ENCODE assay signal across 16 mouse cellular contexts in genomic region chr3:79484286-79485063, GRCm38 (mm10).
DNase-seq lines count a peak whose midpoint lies in the region; ATAC-seq and TF ChIP-seq lines count a peak whose summit lies in the region.
"Had no signal": no experiment of that assay in that cellular context is flagged by ENCODE, and none has a peak within 500 bp of the region (broad histone marks: within the 10 kb centered on the region; RNA-seq: fewer than 3 reads in every experiment).

No protein-coding gene starts in this region.

- no peak overlapping the region for H3K9ac ChIP-seq in heart, adult 2 months (ENCODE audit: low read depth, low read length)
- no peak overlapping the region for H3K9ac ChIP-seq in liver, postnatal 0 days (replicated peaks)
- no peak overlapping the region for H3K9ac ChIP-seq in forebrain, postnatal 0 days
- H3K9ac ChIP-seq: embryonic facial prominence, embryonic 15.5 days; forebrain, embryonic 13.5 days; hindbrain, embryonic 12.5 days; liver, embryonic 13.5 days; midbrain, embryonic 12.5 days had no signal

- 61% methylated on average over 16 of the region's 16 CpGs for WGBS in heart, adult 2 months
- WGBS in liver, postnatal 0 days (ENCODE audit: insufficient replicate concordance) = 63% methylated on average over 16 of the region's 16 CpGs
- WGBS in forebrain, postnatal 0 days = 90% methylated on average over 16 of the region's 16 CpGs

- TF ChIP-seq EP300 in heart, adult 2 months (IDR thresholded peaks at IDR 0.05; ENCODE audit: insufficient read depth, low read depth, low read length) = no peak
- TF ChIP-seq EP300 in liver, postnatal 0 days (IDR thresholded peaks at IDR 0.05; ENCODE audit: low read depth) = no peak

- intact Hi-C loops in heart, adult 2 months (cut with DNase I) = no loop called here
- intact Hi-C loops in heart, postnatal 14 days (cut with DNase I) = no loop called here

- 0 out of 2 replicates have a peak, but pooled peaks have one; percentile 16 for TF ChIP-seq CTCF in heart, adult 2 months (IDR thresholded peaks at IDR 0.05)
- no peak for TF ChIP-seq CTCF in liver, postnatal 0 days (IDR thresholded peaks at IDR 0.05; ENCODE audit: low read depth)
- no peak for TF ChIP-seq CTCF in forebrain, postnatal 0 days (IDR thresholded peaks at IDR 0.05; ENCODE audit: low read depth)

- H3K27ac ChIP-seq in heart, adult 2 months = peak overlapping the region; percentile 67
- H3K27ac ChIP-seq in liver, postnatal 0 days (ENCODE audit: low read depth) = peak overlapping the region; percentile 11; the same call in 1 of the 2 replicates
- no peak overlapping the region for H3K27ac ChIP-seq in forebrain, postnatal 0 days (ENCODE audit: low read depth, low read length)
- H3K27ac ChIP-seq: embryonic facial prominence, embryonic 15.5 days; forebrain, embryonic 13.5 days; hindbrain, embryonic 12.5 days; liver, embryonic 13.5 days; midbrain, embryonic 12.5 days had no signal

- DNase-seq in heart, adult 2 months = peak in 1 of 2 experiments; percentile 20
- DNase-seq in heart, postnatal 14 days = no peak
- no peak for DNase-seq in liver, postnatal 0 days
- no peak for DNase-seq in liver
- peak; percentile 42 for DNase-seq in skeletal muscle tissue, adult 2 months (ENCODE audit: low read depth, low spot score)
- no peak for DNase-seq in forebrain, postnatal 0 days
- no peak for DNase-seq in embryo, embryonic 10 days (ENCODE audit: low spot score)
- DNase-seq: adrenal gland, postnatal 25 days; gastrocnemius, postnatal 10 days; liver, embryonic 13.5 days; right cerebral cortex, postnatal 4 days had no signal

- ATAC-seq in liver, postnatal 0 days = no peak
- ATAC-seq in hematopoietic stem cell, adult 5-6 weeks (replicated peaks in 1 of 2; ENCODE audit: insufficient read depth in 1 of 2, low FRiP score in 2 of 2, low TSS enrichment in 1 of 2, low read depth in 1 of 2, poor library complexity in 2 of 2, severe bottlenecking in 2 of 2) = peak; percentile 32 to 35; a peak in 1 of 4 replicates
- no peak for ATAC-seq in forebrain, postnatal 0 days
- ATAC-seq: forebrain, embryonic 13.5 days had no signal

- H3K4me1 ChIP-seq in heart, adult 2 months (ENCODE audit: control insufficient read depth, insufficient read depth, low read length) = peaks cover 6% of the 10 kb centered on the region
- H3K4me1 ChIP-seq in liver, postnatal 0 days (ENCODE audit: insufficient read depth) = no peaks in the 10 kb centered on the region
- no peaks in the 10 kb centered on the region for H3K4me1 ChIP-seq in forebrain, postnatal 0 days (ENCODE audit: insufficient read depth)
- H3K4me1 ChIP-seq: embryonic facial prominence, embryonic 15.5 days; forebrain, embryonic 13.5 days; hindbrain, embryonic 12.5 days; liver, embryonic 13.5 days; midbrain, embryonic 12.5 days had no signal

- no peaks in the 10 kb centered on the region for H3K9me3 ChIP-seq in liver, postnatal 0 days (ENCODE audit: low read length)
- no peaks in the 10 kb centered on the region for H3K9me3 ChIP-seq in forebrain, postnatal 0 days (ENCODE audit: low read length)
- H3K9me3 ChIP-seq: embryonic facial prominence, embryonic 15.5 days; liver, embryonic 13.5 days had no signal

- H3K27me3 ChIP-seq in heart, adult 2 months (ENCODE audit: control insufficient read depth, insufficient read depth, low read length) = no peaks in the 10 kb centered on the region
- no peaks in the 10 kb centered on the region for H3K27me3 ChIP-seq in liver, postnatal 0 days (ENCODE audit: insufficient read depth, low read length)
- no peaks in the 10 kb centered on the region for H3K27me3 ChIP-seq in forebrain, postnatal 0 days (ENCODE audit: insufficient read depth, low read length)
- H3K27me3 ChIP-seq: embryonic facial prominence, embryonic 15.5 days; forebrain, embryonic 13.5 days; hindbrain, embryonic 12.5 days; liver, embryonic 13.5 days; midbrain, embryonic 12.5 days had no signal

- no peaks in the 10 kb centered on the region for H3K36me3 ChIP-seq in heart, adult 2 months (ENCODE audit: control insufficient read depth, insufficient read depth, low read length)
- H3K36me3 ChIP-seq in liver, postnatal 0 days (replicated peaks; ENCODE audit: insufficient read depth, low read length) = peaks cover 53% of the 10 kb centered on the region
- peaks cover 60% of the 10 kb centered on the region for H3K36me3 ChIP-seq in forebrain, postnatal 0 days (ENCODE audit: insufficient read depth)

- TF ChIP-seq POLR2A in heart, adult 2 months (IDR thresholded peaks at IDR 0.05; ENCODE audit: insufficient read depth, low read depth, low read length) = no peak

- H3K4me2 ChIP-seq in liver, postnatal 0 days (ENCODE audit: low read depth, low read length) = no peak overlapping the region
- no peak overlapping the region for H3K4me2 ChIP-seq in forebrain, postnatal 0 days (ENCODE audit: low read depth)
- H3K4me2 ChIP-seq: embryonic facial prominence, embryonic 15.5 days; forebrain, embryonic 13.5 days; hindbrain, embryonic 12.5 days; liver, embryonic 13.5 days; midbrain, embryonic 12.5 days had no signal

- H3K4me3 ChIP-seq in heart, adult 2 months = no peak overlapping the region
- H3K4me3 ChIP-seq in liver, postnatal 0 days (ENCODE audit: low read depth, low read length) = no peak overlapping the region
- no peak overlapping the region for H3K4me3 ChIP-seq in forebrain, postnatal 0 days (ENCODE audit: low read depth, low read length)
- H3K4me3 ChIP-seq: embryonic facial prominence, embryonic 15.5 days; forebrain, embryonic 13.5 days; hindbrain, embryonic 12.5 days; liver, embryonic 13.5 days; midbrain, embryonic 12.5 days had no signal

- H3K79me2 ChIP-seq in heart, adult 2 months (replicated peaks; ENCODE audit: control insufficient read depth, insufficient read depth, low read length) = no peaks in the 10 kb centered on the region

Comparison
In these comparisons a context has a peak if more than half of its experiments do, and no peak if none do; other contexts are left out.
1. ATAC-seq: peak in hematopoietic stem cell, adult 5-6 weeks (2 of 2); none in liver, postnatal 0 days (single experiment) and forebrain, postnatal 0 days (single experiment).